Mouse (Mus musculus) gastrocnemius, postnatal 14 days (tissue): ENCODE data around the gene H2al1k. TPM values are rescaled to one million over a fixed set of nuclear protein-coding genes. Genes with fewer than 3 reads are reported as not detected.
"Not testable (repeated sequence)": the region's sequence is repeated elsewhere in the genome, so short reads cannot be mapped to it uniquely, and the experiment has no call there.

Experiments used
- DNase-seq: peaks from one replicate; pipeline ENCODE4 v3.0.0; 2021; ENCODE audit warnings: mixed read lengths
- intact Hi-C: fragments of 180-260 bp; cut with DNase I; formaldehyde crosslinking; loops from one replicate; pipeline ENCODE4 v1.15.1; 2025; ENCODE audit warnings: low total_unique reads
- long read RNA-seq, 2 experiments: library from polyadenylated mRNA; stranded (forward); transcript quantifications; one replicate each; pipeline ENCODE4 v2.0.0; 2021
- total RNA-seq, 2 experiments: library from RNA; stranded (reverse); gene quantifications; 2 replicates each; pipeline ENCODE4 v1.2.3; 2021

H2al1k gene
- not detected for total RNA-seq
- long read RNA-seq, experiment 1, result 0 reads
- long read RNA-seq, experiment 2, result 0 reads

GRCm38 (mm10) chrX:9350327-9350726 is at the start of gene H2al1k:
TSS of gene H2al1k (plus strand) at chrX:9350627.
- intact Hi-C loops, DNase-seq: not testable (repeated sequence)

- intact Hi-C loops, result no loop called here
- DNase-seq, result no peak
These were observed 47.6 kb upstream of the H2al1k start for GRCm38 (mm10) chrX:9302791-9303190.

- intact Hi-C loops, result no loop called here
- no peak for DNase-seq
These were observed 47.0 kb upstream of the H2al1k start for GRCm38 (mm10) chrX:9303455-9303854.

GRCm38 (mm10) chrX:9316457-9316856 is 34.0 kb upstream of the H2al1k start:
- intact Hi-C loops, DNase-seq: not testable (repeated sequence)

GRCm38 (mm10) chrX:9327954-9328353 is 22.5 kb upstream of the H2al1k start:
- DNase-seq, intact Hi-C loops: not testable (repeated sequence)

GRCm38 (mm10) chrX:9332366-9332962 is 18.0 kb upstream of the H2al1k start:
- not testable (repeated sequence) for DNase-seq

GRCm38 (mm10) chrX:9333035-9333434 is 17.4 kb upstream of the H2al1k start:
- peak; percentile 56 for DNase-seq
- intact Hi-C loops, result not testable (repeated sequence)

More at GRCm38 (mm10) chrX:9332366-9332962, 18.0 kb upstream of the H2al1k start:
- intact Hi-C loops, result not testable (repeated sequence)

GRCm38 (mm10) chrX:9334996-9335395 is 15.4 kb upstream of the H2al1k start:
- intact Hi-C loops, DNase-seq: not testable (repeated sequence)

- intact Hi-C loops, DNase-seq: not testable (repeated sequence)
These were observed 23.6 kb downstream of the H2al1k start for GRCm38 (mm10) chrX:9374012-9374411.

GRCm38 (mm10) chrX:9375927-9376326 is 25.5 kb downstream of the H2al1k start:
- intact Hi-C loops, DNase-seq: not testable (repeated sequence)

Other genes starting within 250 kb of the H2al1k start
- not detected for gene 4930402K13Rik, start 246.1 kb upstream of the H2al1k start, total RNA-seq
- gene Lancl3, start 150.7 kb upstream of the H2al1k start, total RNA-seq, result under 1 TPM; 0.18 to 0.60 TPM
- not detected for gene Gm14862, start 93.7 kb upstream of the H2al1k start, total RNA-seq
- gene Xk, start 77.9 kb upstream of the H2al1k start, total RNA-seq, result 1 to 10 TPM; 2.6 to 3.8 TPM
- gene H2al1m, start 66.9 kb upstream of the H2al1k start, total RNA-seq, result under 1 TPM in 1 of 2 experiments, not detected in 1; 0.47 TPM
- gene Cybb, start 137.1 kb downstream of the H2al1k start, total RNA-seq, result 1 to 10 TPM; 1.7 to 3.4 TPM
- gene H2al1o, start 221.8 kb downstream of the H2al1k start, total RNA-seq, result not detected